Mouse (Mus musculus): Measurements from ENCODE around the gene Agap3.

DNA sequence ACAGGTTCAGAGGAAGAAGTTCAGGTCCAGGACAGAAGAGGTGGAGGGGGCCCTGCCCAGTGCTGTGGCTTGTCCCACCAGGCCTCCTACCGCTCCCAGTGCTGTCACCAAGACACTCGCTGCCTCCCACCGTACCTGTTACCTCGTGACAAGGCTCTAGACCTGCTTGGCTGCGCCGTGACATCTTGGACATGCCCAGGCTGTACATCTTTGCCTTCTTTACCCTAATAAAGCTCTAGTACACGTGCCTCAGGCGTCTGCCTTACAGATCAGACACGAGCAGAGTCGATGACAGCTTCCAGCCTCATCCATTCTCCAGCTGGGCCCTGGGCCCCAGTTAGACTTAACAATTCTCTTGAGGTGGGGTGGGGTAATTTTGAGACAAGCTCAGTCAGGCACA lies 34.4 kb upstream of the Agap3 start:
- TF ChIP-seq TAL1 (IDR thresholded peaks at IDR 0.05; ENCODE audit: low read length) (no peak), GATA1 (IDR thresholded peaks at IDR 0.05; ENCODE audit: low read length) (no peak)

All from erythroblast, embryonic 14.5 days (primary cell).